Mouse (Mus musculus) liver, embryonic 13.5 days (tissue): ENCODE data around the gene Ms4a4a. TPM values are rescaled to one million over a fixed set of nuclear protein-coding genes. Genes with fewer than 3 reads are reported as not detected.

Source experiments
- ATAC-seq: fragments of 200-750 bp; cut with Nextera tagmentation; 2 replicates; pipeline ENCODE4 v1.8.0; 2017; ENCODE audit warnings: low read depth, mild to moderate bottlenecking, moderate number of reproducible peaks, moderate library complexity
- DNase-seq: peaks from one replicate; pipeline ENCODE4 v3.0.0; 2022
- H3K27ac ChIP-seq: fragments of 300-500 bp; sonication (generic); 2 replicates; pipeline ENCODE4 v1.5.1; 2015; ENCODE audit warnings: moderate library complexity, mild to moderate bottlenecking, inconsistent platforms
- H3K27me3 ChIP-seq: fragments of 300-500 bp; sonication (generic); 2 replicates; pipeline ENCODE4 v1.6.1; 2015; ENCODE audit warnings: mild to moderate bottlenecking, inconsistent platforms
- H3K36me3 ChIP-seq: fragments of 300-500 bp; sonication (generic); 2 replicates; pipeline ENCODE4 v1.6.1; 2015; ENCODE audit warnings: mild to moderate bottlenecking, inconsistent platforms
- H3K4me1 ChIP-seq: fragments of 300-500 bp; sonication (generic); replicated peaks from 2 replicates; pipeline ENCODE4 v1.6.1; 2015; ENCODE audit warnings: inconsistent platforms
- H3K4me2 ChIP-seq: fragments of 300-500 bp; sonication (generic); 2 replicates; pipeline ENCODE4 v1.6.1; 2015; ENCODE audit warnings: inconsistent platforms, mild to moderate bottlenecking, moderate library complexity
- H3K4me3 ChIP-seq: fragments of 300-500 bp; sonication (generic); replicated peaks from 2 replicates; pipeline ENCODE4 v1.5.1; 2015; ENCODE audit warnings: mild to moderate bottlenecking, inconsistent platforms
- H3K9ac ChIP-seq: fragments of 300-500 bp; sonication (generic); 2 replicates; pipeline ENCODE4 v1.6.1; 2015; ENCODE audit warnings: mild to moderate bottlenecking, inconsistent platforms
- H3K9me3 ChIP-seq: fragments of 300-500 bp; sonication (generic); replicated peaks from 2 replicates; pipeline ENCODE4 v1.6.1; 2016; ENCODE audit warnings: inconsistent platforms
- WGBS: fragments of 180-500 bp; shearing (Covaris S2); methylation state at CpG from one replicate; pipeline ENCODE4 v1.1.7; 2015; ENCODE audit not compliant: insufficient replicate concordance; 5-methylcytosine and 5-hydroxymethylcytosine counted together
- polyA plus RNA-seq: library from polyadenylated mRNA; unstranded; fragments of >200 nt; fragmentation: Nextera tagmentation; extraction: Ambion mirVana; gene quantifications from 2 replicates; pipeline ENCODE4 v1.2.1, GENCODE M21; 2015

The Ms4a4a gene
- polyA plus RNA-seq: 0.63 and 1.3 TPM in 2 replicates

DNA sequence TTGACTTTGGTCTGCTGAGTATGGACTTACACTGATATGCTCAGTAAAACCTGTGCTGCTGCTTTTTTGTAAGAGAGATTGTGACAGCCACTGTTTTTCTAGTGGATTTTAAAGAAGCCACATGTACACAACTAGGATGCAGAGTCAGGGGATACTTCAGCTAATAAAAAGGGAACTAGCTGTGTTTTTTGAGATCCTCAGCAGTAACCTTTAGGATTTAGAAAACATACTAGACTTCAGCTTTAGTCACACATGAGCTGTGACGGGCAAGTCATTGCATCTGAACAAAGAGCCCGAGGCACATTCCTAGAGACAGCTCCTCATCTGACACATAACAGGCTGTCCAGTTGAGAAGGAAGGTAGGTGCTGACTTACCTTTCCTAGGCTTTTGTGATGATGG is at the start of gene Ms4a4a:
TSS of gene Ms4a4a (plus strand) at position 251 of the 400 bp plus-strand sequence.
- WGBS: 66% methylated on average over 2 of the region's 2 CpGs
- ATAC-seq: no peak
- no peak within 1 kb of the TSS for H3K4me3 ChIP-seq

GRCm38 (mm10) chr19:11335932-11336331 is 39.4 kb upstream of the Ms4a4a start, which contains the start of gene Ms4a7:
Gene Ms4a7 (minus strand): TSS chr19:11336146.
- no peak within 1 kb of the TSS for H3K27ac ChIP-seq
- DNase-seq: no peak
- no peak within 1 kb of the TSS for H3K4me3 ChIP-seq
- no peaks in the 10 kb centered on the region for H3K36me3 ChIP-seq
- H3K4me2 ChIP-seq: no peak within 1 kb of the TSS
- no peak for ATAC-seq
- H3K9me3 ChIP-seq: no peaks in the 10 kb centered on the region
- H3K4me1 ChIP-seq: no peaks in the 10 kb centered on the region
- no peak within 1 kb of the TSS for H3K9ac ChIP-seq
- WGBS: 45% methylated on average over 6 of the region's 6 CpGs
- H3K27me3 ChIP-seq: no peaks in the 10 kb centered on the region

More for the DNA sequence above, at the start of gene Ms4a4a:
- no peaks in the 10 kb centered on the region for H3K9me3 ChIP-seq
- H3K27ac ChIP-seq: no peak within 1 kb of the TSS
- H3K4me2 ChIP-seq: no peak within 1 kb of the TSS
- H3K9ac ChIP-seq: no peak within 1 kb of the TSS
- no peaks in the 10 kb centered on the region for H3K27me3 ChIP-seq
- H3K4me1 ChIP-seq: no peaks in the 10 kb centered on the region
- no peak for DNase-seq
- no peaks in the 10 kb centered on the region for H3K36me3 ChIP-seq

GRCm38 (mm10) chr19:11343147-11343546 is 32.2 kb upstream of the Ms4a4a start:
- no peak overlapping the region for H3K9ac ChIP-seq
- H3K4me1 ChIP-seq: no peaks in the 10 kb centered on the region
- no peaks in the 10 kb centered on the region for H3K36me3 ChIP-seq
- H3K9me3 ChIP-seq: no peaks in the 10 kb centered on the region
- H3K4me2 ChIP-seq: no peak overlapping the region
- ATAC-seq (no peak), DNase-seq (no peak)
- H3K4me3 ChIP-seq: no peak overlapping the region
- H3K27ac ChIP-seq: no peak overlapping the region
- H3K27me3 ChIP-seq: no peaks in the 10 kb centered on the region

DNA sequence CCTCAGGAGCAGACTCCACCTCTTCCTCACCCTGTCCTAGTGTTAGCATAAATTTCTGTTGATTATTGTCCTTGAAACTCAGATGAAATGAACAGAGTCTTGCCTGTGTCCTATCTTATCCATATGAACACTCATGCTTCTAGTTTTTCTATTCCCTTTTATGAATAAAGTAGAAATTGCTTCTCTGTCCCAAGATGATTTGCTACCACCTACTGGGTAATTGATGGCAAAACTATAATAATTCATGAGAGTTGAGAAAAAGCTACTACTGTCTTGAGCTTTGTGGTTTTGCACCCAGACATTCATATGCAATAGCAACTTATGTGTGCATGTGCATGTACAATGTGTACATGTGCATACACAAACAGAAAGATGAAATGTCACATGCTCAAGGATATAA is 31.3 kb upstream of the Ms4a4a start:
- Histone ChIP-seq H3K36me3 (no peaks in the 10 kb centered on the region), H3K9me3 (no peaks in the 10 kb centered on the region), H3K9ac (no peak overlapping the region), H3K27ac (no peak overlapping the region), H3K4me3 (no peak overlapping the region), H3K4me2 (no peak overlapping the region), H3K27me3 (no peaks in the 10 kb centered on the region), H3K4me1 (no peaks in the 10 kb centered on the region)
- DNase-seq: no peak
- no peak for ATAC-seq

- H3K36me3 ChIP-seq: no peaks in the 10 kb centered on the region
- ATAC-seq (no peak), DNase-seq (no peak)
- no peak overlapping the region for H3K27ac ChIP-seq
- no peaks in the 10 kb centered on the region for H3K9me3 ChIP-seq
- no peaks in the 10 kb centered on the region for H3K27me3 ChIP-seq
- H3K4me1 ChIP-seq: no peaks in the 10 kb centered on the region
- H3K4me3 ChIP-seq: no peak overlapping the region
- no peak overlapping the region for H3K9ac ChIP-seq
- 39% methylated on average over 7 of the region's 7 CpGs for WGBS
- no peak overlapping the region for H3K4me2 ChIP-seq
These were observed 25.4 kb upstream of the Ms4a4a start for GRCm38 (mm10) chr19:11349698-11350481.

DNA sequence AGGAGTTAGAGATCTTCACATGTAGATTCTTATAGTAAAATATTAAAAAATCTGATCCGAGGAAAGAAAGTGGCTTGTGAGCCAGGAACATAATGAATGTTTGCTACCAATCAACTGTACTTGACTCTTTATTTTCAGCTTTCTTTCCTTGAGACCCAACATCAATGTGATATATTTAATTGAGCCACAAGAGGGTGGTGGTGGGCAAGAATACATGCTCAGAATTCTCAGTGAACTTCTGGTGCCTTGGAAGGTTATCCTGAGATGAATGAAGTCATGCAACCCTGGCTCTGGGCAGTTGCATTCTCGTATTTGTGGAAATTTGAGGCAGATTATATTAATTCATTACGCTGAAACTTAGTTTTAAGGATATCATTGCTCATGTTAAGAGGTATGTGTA is 23.4 kb upstream of the Ms4a4a start:
- no peak overlapping the region for H3K27ac ChIP-seq
- H3K9ac ChIP-seq: no peak overlapping the region
- no peaks in the 10 kb centered on the region for H3K9me3 ChIP-seq
- ATAC-seq: no peak
- DNase-seq: no peak
- no peaks in the 10 kb centered on the region for H3K4me1 ChIP-seq
- no peaks in the 10 kb centered on the region for H3K36me3 ChIP-seq
- no peak overlapping the region for H3K4me3 ChIP-seq
- WGBS: 27% methylated on average over 3 of the region's 3 CpGs
- H3K4me2 ChIP-seq: no peak overlapping the region
- no peaks in the 10 kb centered on the region for H3K27me3 ChIP-seq

GRCm38 (mm10) chr19:11355730-11356129 is 19.6 kb upstream of the Ms4a4a start:
- no peak overlapping the region for H3K9ac ChIP-seq

DNA sequence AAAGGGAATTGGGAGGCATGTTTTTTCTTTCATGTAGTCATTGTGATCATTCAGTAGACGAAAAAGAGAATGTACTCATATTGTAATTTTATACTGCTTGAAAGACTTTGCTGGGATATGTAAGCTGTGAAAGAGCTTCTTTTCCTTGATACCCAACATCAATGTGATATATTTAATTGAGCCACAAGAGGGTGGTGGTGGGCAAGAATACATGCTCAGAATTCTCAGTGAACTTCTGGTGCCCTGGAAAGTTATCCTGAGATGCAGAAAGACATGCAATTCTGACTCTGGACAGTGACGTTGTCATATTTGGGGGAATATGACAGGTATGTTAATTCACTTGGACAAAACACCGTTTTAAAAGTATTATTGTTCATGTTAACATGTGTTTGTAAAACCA is 15.2 kb upstream of the Ms4a4a start:
- no peak overlapping the region for H3K9ac ChIP-seq
- no peak overlapping the region for H3K4me2 ChIP-seq
- ATAC-seq (no peak), DNase-seq (no peak)
- H3K36me3 ChIP-seq: no peaks in the 10 kb centered on the region
- H3K27me3 ChIP-seq: no peaks in the 10 kb centered on the region
- WGBS: 38% methylated on average over 3 of the region's 3 CpGs
- no peak overlapping the region for H3K27ac ChIP-seq
- H3K4me1 ChIP-seq: no peaks in the 10 kb centered on the region
- no peaks in the 10 kb centered on the region for H3K9me3 ChIP-seq
- H3K4me3 ChIP-seq: no peak overlapping the region

More at GRCm38 (mm10) chr19:11355730-11356129, 19.6 kb upstream of the Ms4a4a start:
- Histone ChIP-seq H3K9me3 (no peaks in the 10 kb centered on the region), H3K4me2 (no peak overlapping the region), H3K4me3 (no peak overlapping the region), H3K27ac (no peak overlapping the region), H3K27me3 (no peaks in the 10 kb centered on the region), H3K4me1 (no peaks in the 10 kb centered on the region), H3K36me3 (no peaks in the 10 kb centered on the region)
- DNase-seq (no peak), ATAC-seq (no peak)
- 49% methylated on average over 7 of the region's 7 CpGs for WGBS

- H3K4me1 ChIP-seq: no peaks in the 10 kb centered on the region
- H3K9ac ChIP-seq: no peak overlapping the region
- DNase-seq: no peak
- H3K27ac ChIP-seq: no peak overlapping the region
- no peaks in the 10 kb centered on the region for H3K27me3 ChIP-seq
- H3K36me3 ChIP-seq: no peaks in the 10 kb centered on the region
- ATAC-seq: no peak
- no peak overlapping the region for H3K4me2 ChIP-seq
- no peak overlapping the region for H3K4me3 ChIP-seq
- H3K9me3 ChIP-seq: no peaks in the 10 kb centered on the region
These were observed 13.3 kb upstream of the Ms4a4a start for GRCm38 (mm10) chr19:11362002-11362401.

DNA sequence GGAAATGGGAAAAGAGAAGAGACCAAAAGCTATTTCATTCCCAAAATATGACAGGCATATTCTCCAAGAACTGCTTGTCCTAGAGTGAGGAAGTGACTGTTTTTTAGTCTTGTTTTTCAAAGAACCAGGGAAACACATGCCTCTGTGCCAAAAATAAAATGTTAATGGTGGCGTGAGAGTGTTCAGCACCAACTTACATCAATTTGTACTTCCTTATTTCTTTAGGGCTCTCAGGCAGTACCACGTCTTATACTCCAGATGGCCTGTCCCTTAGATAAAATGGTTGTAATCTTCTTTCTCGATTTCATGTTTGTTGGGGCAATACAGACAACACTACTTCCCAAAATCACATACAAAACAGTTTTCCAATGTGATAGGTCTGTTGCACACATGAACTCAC is 7.0 kb upstream of the Ms4a4a start:
- WGBS: 36% methylated on average over 3 of the region's 3 CpGs

DNA sequence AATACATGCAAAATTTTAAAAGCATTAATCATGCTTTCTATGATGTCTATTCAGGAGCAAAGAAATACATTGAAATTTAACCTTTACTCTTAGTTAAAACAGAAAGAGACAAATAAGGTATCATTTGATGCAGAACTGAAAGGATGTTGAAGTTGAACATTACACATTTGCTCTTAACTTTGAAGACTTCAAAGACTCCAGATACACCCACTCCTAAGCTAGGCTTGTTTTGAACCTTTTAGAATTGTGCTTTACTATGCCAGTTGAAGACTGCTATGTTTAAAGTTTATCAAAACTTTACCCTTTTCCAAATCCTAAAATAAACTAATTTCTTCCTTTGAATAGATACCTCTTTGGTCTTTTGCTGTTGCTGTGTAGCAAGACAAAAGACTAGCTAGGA is 4.1 kb upstream of the Ms4a4a start:
- H3K27me3 ChIP-seq: no peaks in the 10 kb centered on the region
- H3K4me1 ChIP-seq: no peaks in the 10 kb centered on the region
- DNase-seq (no peak), ATAC-seq (no peak)
- H3K9me3 ChIP-seq: no peaks in the 10 kb centered on the region
- no peak overlapping the region for H3K4me2 ChIP-seq
- H3K9ac ChIP-seq: no peak overlapping the region
- no peaks in the 10 kb centered on the region for H3K36me3 ChIP-seq
- H3K27ac ChIP-seq: no peak overlapping the region
- H3K4me3 ChIP-seq: no peak overlapping the region

More for the DNA sequence above, 7.0 kb upstream of the Ms4a4a start:
- DNase-seq: no peak
- no peaks in the 10 kb centered on the region for H3K4me1 ChIP-seq
- H3K9ac ChIP-seq: no peak overlapping the region
- no peak overlapping the region for H3K4me3 ChIP-seq
- no peak for ATAC-seq
- H3K9me3 ChIP-seq: no peaks in the 10 kb centered on the region
- no peak overlapping the region for H3K4me2 ChIP-seq
- no peak overlapping the region for H3K27ac ChIP-seq
- no peaks in the 10 kb centered on the region for H3K36me3 ChIP-seq
- no peaks in the 10 kb centered on the region for H3K27me3 ChIP-seq

DNA sequence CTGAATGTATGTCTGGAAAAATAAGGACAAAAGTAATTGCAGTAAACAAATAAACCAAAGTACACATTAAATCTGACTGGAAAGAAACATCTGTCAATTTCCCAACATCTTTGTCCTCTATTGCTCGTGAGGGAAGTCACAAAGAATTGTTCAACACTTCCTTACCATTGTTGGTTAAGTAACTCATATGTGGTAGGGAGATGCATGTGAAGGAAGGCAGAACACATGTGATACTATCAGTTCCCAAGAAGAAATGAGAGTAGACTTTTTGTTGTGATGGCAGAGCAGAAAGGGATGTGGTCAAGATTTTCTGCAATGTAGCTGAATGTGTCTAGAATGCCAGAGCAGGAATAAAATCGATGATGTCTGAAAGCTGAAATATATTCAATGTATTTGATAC is 1.1 kb downstream of the Ms4a4a start:
- no peak overlapping the region for H3K27ac ChIP-seq
- no peak overlapping the region for H3K9ac ChIP-seq
- H3K4me2 ChIP-seq: no peak overlapping the region
- DNase-seq (no peak), ATAC-seq (no peak)
- no peaks in the 10 kb centered on the region for H3K27me3 ChIP-seq
- H3K9me3 ChIP-seq: no peaks in the 10 kb centered on the region
- H3K4me1 ChIP-seq: no peaks in the 10 kb centered on the region
- H3K4me3 ChIP-seq: no peak overlapping the region
- no peaks in the 10 kb centered on the region for H3K36me3 ChIP-seq
- 41% methylated on average over 2 of the region's 2 CpGs for WGBS
